Mouse (Mus musculus) embryonic facial prominence, embryonic 10.5 days (tissue): ENCODE measurements around the gene Fkbpl. TPM values are rescaled to one million over a fixed set of nuclear protein-coding genes. Genes with fewer than 3 reads are reported as not detected.

ENCODE experiments used
- DNase-seq: peaks from one replicate; pipeline ENCODE4 v3.0.0-alpha.2; 2017; ENCODE audit warnings: low spot score
- H3K27ac ChIP-seq: fragments of 300-500 bp; sonication (generic); replicated peaks from 2 replicates; pipeline ENCODE4 v1.5.1; 2016; ENCODE audit warnings: mild to moderate bottlenecking
- H3K27me3 ChIP-seq: fragments of 300-500 bp; sonication (generic); replicated peaks from 2 replicates; pipeline ENCODE4 v1.6.1; 2016; ENCODE audit warnings: low read depth, mild to moderate bottlenecking; ENCODE audit not compliant: poor library complexity, severe bottlenecking
- H3K36me3 ChIP-seq: fragments of 300-500 bp; sonication (generic); replicated peaks from 2 replicates; pipeline ENCODE4 v1.6.1; 2016; ENCODE audit warnings: mild to moderate bottlenecking, moderate library complexity
- H3K4me1 ChIP-seq: fragments of 300-500 bp; sonication (generic); 2 replicates; pipeline ENCODE4 v1.6.1; 2016
- H3K4me3 ChIP-seq: fragments of 300-500 bp; sonication (generic); 2 replicates; pipeline ENCODE4 v1.5.1; 2016; ENCODE audit warnings: mild to moderate bottlenecking, moderate library complexity
- H3K9me3 ChIP-seq: fragments of 300-500 bp; sonication (generic); 2 replicates; pipeline ENCODE4 v1.6.1; 2016; ENCODE audit warnings: mild to moderate bottlenecking
- WGBS: fragments of 180-500 bp; shearing (Covaris S2); methylation state at CpG from one replicate; pipeline ENCODE4 v1.1.7; 2016; 5-methylcytosine and 5-hydroxymethylcytosine counted together
- polyA plus RNA-seq: library from polyadenylated mRNA; unstranded; fragments of >200 nt; fragmentation: Nextera tagmentation; extraction: Ambion mirVana; gene quantifications from 2 replicates; pipeline ENCODE4 v1.2.1, GENCODE M21; 2016

The Fkbpl gene
- polyA plus RNA-seq = 16.6 and 17.3 TPM in 2 replicates

GRCm38 (mm10) chr17:34644608-34645007, at the start of gene Fkbpl:
Gene Fkbpl, plus strand, starts transcription at chr17:34644764.
- Histone ChIP-seq H3K27me3 (no peaks in the 10 kb centered on the region), H3K9me3 (no peaks in the 10 kb centered on the region), H3K27ac (peak within 1 kb of the TSS; percentile 83), H3K4me1 (peaks cover 53% of the 10 kb centered on the region), H3K36me3 (peaks cover 21% of the 10 kb centered on the region), H3K4me3 (peak within 1 kb of the TSS; percentile 99)
- WGBS = under 1% methylated on average over 16 of the region's 16 CpGs
- DNase-seq = peak; percentile 93

- H3K4me1 ChIP-seq = peaks cover 74% of the 10 kb centered on the region
- H3K27me3 ChIP-seq = no peaks in the 10 kb centered on the region
- WGBS = 78% methylated on average over 8 of the region's 8 CpGs
- DNase-seq = no peak
- peaks cover 46% of the 10 kb centered on the region for H3K36me3 ChIP-seq
- no peaks in the 10 kb centered on the region for H3K9me3 ChIP-seq
- H3K4me3 ChIP-seq = 0 out of 2 replicates have a peak overlapping the region, but pooled peaks have one; percentile 79
- H3K27ac ChIP-seq = no peak overlapping the region
Measured at GRCm38 (mm10) chr17:34596098-34596497, 48.5 kb upstream of the Fkbpl start.

- Histone ChIP-seq H3K4me3 (peak within 1 kb of the TSS; percentile 19), H3K9me3 (no peaks in the 10 kb centered on the region), H3K4me1 (peaks cover 69% of the 10 kb centered on the region), H3K27me3 (no peaks in the 10 kb centered on the region), H3K36me3 (peaks cover 57% of the 10 kb centered on the region), H3K27ac (peak within 1 kb of the TSS; percentile 21)
- DNase-seq = no peak
- WGBS = 22% methylated on average over 6 of the region's 6 CpGs
Measured at GRCm38 (mm10) chr17:34597566-34598095, 46.9 kb upstream of the Fkbpl start, which contains the start of gene Ager. Gene Ager, plus strand, starts transcription at chr17:34597862.

- Histone ChIP-seq H3K4me1 (peaks cover 57% of the 10 kb centered on the region), H3K9me3 (no peaks in the 10 kb centered on the region), H3K4me3 (peak overlapping the region; percentile 16; the same call in 1 of the 2 replicates), H3K27ac (no peak overlapping the region), H3K27me3 (no peaks in the 10 kb centered on the region), H3K36me3 (peaks cover 44% of the 10 kb centered on the region)
- no peak for DNase-seq
- WGBS = 78% methylated on average over 9 of the region's 9 CpGs
Measured at GRCm38 (mm10) chr17:34599891-34600290, 44.7 kb upstream of the Fkbpl start.

GRCm38 (mm10) chr17:34601796-34602195, 42.8 kb upstream of the Fkbpl start:
- WGBS = 89% methylated on average over 12 of the region's 12 CpGs
- Histone ChIP-seq H3K9me3 (no peaks in the 10 kb centered on the region), H3K27ac (no peak overlapping the region), H3K27me3 (no peaks in the 10 kb centered on the region), H3K4me1 (peaks cover 55% of the 10 kb centered on the region), H3K4me3 (peak overlapping the region; percentile 96), H3K36me3 (peaks cover 25% of the 10 kb centered on the region)
- no peak for DNase-seq

GRCm38 (mm10) chr17:34603375-34604060, 41.0 kb upstream of the Fkbpl start, which contains the start of gene Rnf5:
Gene Rnf5, minus strand, starts transcription at chr17:34603690.
- DNase-seq = no peak
- under 1% methylated on average over 30 of the region's 30 CpGs for WGBS
- Histone ChIP-seq H3K27me3 (no peaks in the 10 kb centered on the region), H3K4me3 (peak within 1 kb of the TSS; percentile 96), H3K9me3 (no peaks in the 10 kb centered on the region), H3K4me1 (peaks cover 56% of the 10 kb centered on the region), H3K27ac (peak within 1 kb of the TSS; percentile 95), H3K36me3 (peaks cover 36% of the 10 kb centered on the region)

- peak within 1 kb of the TSS; percentile 95 for H3K27ac ChIP-seq
- H3K4me3 ChIP-seq = peak within 1 kb of the TSS; percentile 96
- H3K4me1 ChIP-seq = peaks cover 56% of the 10 kb centered on the region
- peak; percentile 100 for DNase-seq
- peaks cover 41% of the 10 kb centered on the region for H3K36me3 ChIP-seq
- no peaks in the 10 kb centered on the region for H3K27me3 ChIP-seq
- no peaks in the 10 kb centered on the region for H3K9me3 ChIP-seq
- under 1% methylated on average over 35 of the region's 35 CpGs for WGBS
Measured at GRCm38 (mm10) chr17:34604061-34604508, 40.5 kb upstream of the Fkbpl start, which contains the start of gene Agpat1. Gene Agpat1, plus strand, starts transcription at chr17:34604262.

GRCm38 (mm10) chr17:34604511-34605237, 39.9 kb upstream of the Fkbpl start:
- Histone ChIP-seq H3K4me3 (peak overlapping the region; percentile 96), H3K4me1 (peaks cover 52% of the 10 kb centered on the region), H3K9me3 (no peaks in the 10 kb centered on the region), H3K36me3 (peaks cover 41% of the 10 kb centered on the region), H3K27me3 (no peaks in the 10 kb centered on the region), H3K27ac (peak overlapping the region; percentile 95)
- WGBS = 18% methylated on average over 24 of the region's 24 CpGs
- no peak for DNase-seq

GRCm38 (mm10) chr17:34605609-34606008, 39.0 kb upstream of the Fkbpl start:
- Histone ChIP-seq H3K4me3 (peak overlapping the region; percentile 96), H3K36me3 (peaks cover 40% of the 10 kb centered on the region), H3K27me3 (no peaks in the 10 kb centered on the region), H3K9me3 (no peaks in the 10 kb centered on the region), H3K27ac (peak overlapping the region; percentile 95), H3K4me1 (peaks cover 52% of the 10 kb centered on the region)
- DNase-seq = peak; percentile 97
- WGBS = under 1% methylated on average over 30 of the region's 30 CpGs

GRCm38 (mm10) chr17:34606186-34607039, 38.2 kb upstream of the Fkbpl start:
- peaks cover 40% of the 10 kb centered on the region for H3K36me3 ChIP-seq
- no peaks in the 10 kb centered on the region for H3K27me3 ChIP-seq
- peak overlapping the region; percentile 95 for H3K27ac ChIP-seq
- peak overlapping the region; percentile 96 for H3K4me3 ChIP-seq
- DNase-seq = no peak
- 18% methylated on average over 32 of the region's 32 CpGs for WGBS
- H3K4me1 ChIP-seq = peaks cover 52% of the 10 kb centered on the region
- H3K9me3 ChIP-seq = no peaks in the 10 kb centered on the region

GRCm38 (mm10) chr17:34607997-34608396, 36.6 kb upstream of the Fkbpl start:
- no peak for DNase-seq
- H3K4me1 ChIP-seq = peaks cover 40% of the 10 kb centered on the region
- H3K9me3 ChIP-seq = no peaks in the 10 kb centered on the region
- no peaks in the 10 kb centered on the region for H3K27me3 ChIP-seq
- WGBS = 87% methylated on average over 7 of the region's 7 CpGs
- H3K27ac ChIP-seq = no peak overlapping the region
- H3K4me3 ChIP-seq = peak overlapping the region; percentile 96; the same call in 1 of the 2 replicates
- peaks cover 47% of the 10 kb centered on the region for H3K36me3 ChIP-seq

- H3K27ac ChIP-seq = no peak overlapping the region
- WGBS = 94% methylated on average over 8 of the region's 8 CpGs
- peaks cover 78% of the 10 kb centered on the region for H3K36me3 ChIP-seq
- peaks cover 30% of the 10 kb centered on the region for H3K4me1 ChIP-seq
- no peak overlapping the region for H3K4me3 ChIP-seq
- no peaks in the 10 kb centered on the region for H3K27me3 ChIP-seq
- DNase-seq = no peak
- no peaks in the 10 kb centered on the region for H3K9me3 ChIP-seq
Measured at GRCm38 (mm10) chr17:34611050-34611449, 33.5 kb upstream of the Fkbpl start.
